Mouse (Mus musculus) olfactory bulb, adult 2 months (tissue): ENCODE measurements around the gene Cdca3.

Experiments used
- CTCF ChIP-seq: fragments of 200-500 bp; IDR thresholded peaks from 2 replicates; pipeline ENCODE4 v1.5.1; 2012; ENCODE audit warnings: low read depth, mild to moderate bottlenecking, low read length, moderate library complexity; ENCODE audit not compliant: insufficient read depth
- POLR2A ChIP-seq: fragments of 200-500 bp; IDR thresholded peaks from 2 replicates; pipeline ENCODE4 v1.6.1; 2012; ENCODE audit warnings: mild to moderate bottlenecking, low read depth, low read length, moderate library complexity; ENCODE audit not compliant: insufficient read depth

GRCm38 (mm10) chr6:124874348-124874747 lies 45.0 kb downstream of the Cdca3 start:
- TF ChIP-seq CTCF, result no peak
- TF ChIP-seq POLR2A, result no peak
